Mouse (Mus musculus): Measurements from ENCODE around the gene Frat2. TPM values are rescaled to one million over a fixed set of nuclear protein-coding genes. Genes with fewer than 3 reads are reported as not detected.

Gene Frat2
- polyA plus RNA-seq, 1 experiment = 1.3 TPM

GRCm38 (mm10) chr19:41835816-41836215 lies 12.1 kb downstream of the Frat2 start:
- H3K27ac ChIP-seq (replicated peaks; ENCODE audit: low read depth, low read length) = no peak overlapping the region
- no peak overlapping the region for H3K4me3 ChIP-seq (ENCODE audit: insufficient read depth, low read depth, low read length)
- H3K4me1 ChIP-seq (ENCODE audit: control insufficient read depth, insufficient read depth, insufficient read length, low read length) = peaks cover 9% of the 10 kb centered on the region

DNA sequence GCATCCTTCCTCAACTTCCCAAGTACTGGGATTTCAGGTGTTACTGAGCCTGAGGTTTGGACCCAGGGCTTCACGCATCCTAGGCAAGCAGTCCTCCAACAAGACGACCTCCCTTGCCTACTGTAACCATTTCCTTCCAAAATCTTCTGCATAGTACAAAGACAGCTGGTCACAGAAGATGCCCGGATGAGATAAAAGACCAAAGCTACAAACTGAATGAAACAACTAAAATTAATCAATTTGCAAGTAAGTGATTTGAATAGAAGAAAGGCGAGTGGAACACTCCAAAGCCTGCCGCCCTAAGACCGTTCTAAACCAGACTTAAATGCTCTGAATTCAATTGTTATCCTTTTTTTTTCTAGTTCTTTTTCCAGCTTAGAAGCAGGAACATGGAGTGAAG lies 12.5 kb downstream of the Frat2 start:
- Histone ChIP-seq H3K27ac (replicated peaks; ENCODE audit: low read depth, low read length) (no peak overlapping the region), H3K4me3 (ENCODE audit: insufficient read depth, low read depth, low read length) (no peak overlapping the region), H3K4me1 (ENCODE audit: control insufficient read depth, insufficient read depth, insufficient read length, low read length) (peaks cover 9% of the 10 kb centered on the region)

DNA sequence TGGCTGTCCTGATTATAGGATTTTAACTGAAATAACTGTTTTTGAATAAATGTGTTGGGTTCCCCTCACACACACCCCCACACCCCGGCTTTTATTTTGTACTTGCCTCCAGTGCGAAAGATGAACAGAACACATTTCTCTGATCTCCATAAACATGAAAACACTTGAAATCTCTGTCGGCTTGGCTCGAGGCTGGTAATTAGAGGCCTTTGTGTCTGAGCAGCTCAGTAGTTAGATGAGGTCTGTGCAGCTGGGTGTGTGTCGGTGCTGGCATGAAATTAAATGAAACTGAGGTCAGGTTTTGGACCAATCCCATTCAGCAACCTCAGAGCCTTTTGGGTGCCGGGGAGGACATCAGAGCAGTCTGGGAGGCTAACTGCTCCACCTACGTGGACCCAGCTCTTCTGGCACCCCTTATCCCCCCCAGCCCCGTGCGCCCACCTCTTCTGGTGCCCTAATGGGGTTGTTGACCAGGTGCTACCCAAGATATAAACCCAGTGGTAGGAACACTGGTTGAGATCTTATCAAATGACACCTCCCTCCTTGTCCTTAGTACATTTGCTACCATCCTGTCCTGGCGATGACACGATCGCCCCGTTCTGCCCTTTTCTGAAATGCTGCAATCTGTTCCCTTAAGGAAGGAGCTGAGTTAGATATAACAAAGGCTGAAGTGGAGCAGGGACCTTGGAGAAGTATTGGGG lies 15.3 kb downstream of the Frat2 start:
- peaks cover 9% of the 10 kb centered on the region for H3K4me1 ChIP-seq (ENCODE audit: control insufficient read depth, insufficient read depth, insufficient read length, low read length)
- no peak overlapping the region for H3K27ac ChIP-seq (replicated peaks; ENCODE audit: low read depth, low read length)
- H3K4me3 ChIP-seq (ENCODE audit: insufficient read depth, low read depth, low read length) = no peak overlapping the region

- Histone ChIP-seq H3K4me3 (ENCODE audit: insufficient read depth, low read depth, low read length) (peak overlapping the region; percentile 67), H3K27ac (replicated peaks; ENCODE audit: low read depth, low read length) (no peak overlapping the region), H3K4me1 (ENCODE audit: control insufficient read depth, insufficient read depth, insufficient read length, low read length) (peaks cover 9% of the 10 kb centered on the region)
Observed at GRCm38 (mm10) chr19:41831718-41832391, 16.1 kb downstream of the Frat2 start.

GRCm38 (mm10) chr19:41831101-41831570 lies 16.8 kb downstream of the Frat2 start:
- Histone ChIP-seq H3K4me3 (ENCODE audit: insufficient read depth, low read depth, low read length) (peak overlapping the region; percentile 67), H3K27ac (replicated peaks; ENCODE audit: low read depth, low read length) (no peak overlapping the region), H3K4me1 (ENCODE audit: control insufficient read depth, insufficient read depth, insufficient read length, low read length) (peaks cover 9% of the 10 kb centered on the region)

- Histone ChIP-seq H3K27ac (replicated peaks; ENCODE audit: low read depth, low read length) (no peak overlapping the region), H3K4me1 (ENCODE audit: control insufficient read depth, insufficient read depth, insufficient read length, low read length) (peaks cover 9% of the 10 kb centered on the region), H3K4me3 (ENCODE audit: insufficient read depth, low read depth, low read length) (peak overlapping the region; percentile 67)
Observed at GRCm38 (mm10) chr19:41830106-41831031, 17.6 kb downstream of the Frat2 start.

DNA sequence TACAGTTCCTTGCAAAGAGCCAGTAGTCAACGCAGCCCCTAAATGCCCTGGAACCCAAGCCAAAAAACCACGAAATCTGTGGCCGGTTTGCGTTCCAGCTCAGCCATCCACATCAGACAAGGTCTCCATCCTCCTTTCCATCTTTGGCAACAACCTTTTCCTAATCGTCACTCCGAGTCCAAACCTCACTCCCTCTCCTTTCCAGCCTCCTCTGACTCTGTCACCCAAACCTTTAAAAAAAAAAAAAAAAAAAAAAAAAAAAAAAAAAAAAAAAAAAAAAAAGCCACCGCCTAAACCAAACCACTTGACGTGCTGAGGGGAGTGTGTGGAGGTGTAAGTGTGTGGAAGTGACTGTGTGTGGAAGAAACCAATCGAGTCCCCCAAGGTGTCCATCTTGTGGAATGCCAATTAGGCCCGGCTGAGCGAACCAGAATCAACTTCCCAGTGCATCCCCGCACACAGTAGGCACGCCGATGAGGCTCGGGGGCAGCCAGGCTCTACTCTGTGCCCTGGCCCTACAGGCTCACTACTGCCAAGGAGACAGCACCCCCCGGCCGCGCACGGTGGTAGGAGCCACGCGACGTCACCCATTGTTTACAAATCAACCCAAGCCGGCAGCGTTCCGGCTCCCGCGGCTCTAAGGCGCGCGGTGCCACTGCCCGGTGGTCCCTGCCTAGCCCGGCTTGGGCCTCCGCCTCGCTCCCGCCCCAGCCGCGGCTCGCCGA lies 18.4 kb downstream of the Frat2 start, which contains the start of gene Frat1:
Gene Frat1 (plus strand): TSS at position 590 of the 725 bp plus-strand sequence.
- Histone ChIP-seq H3K4me3 (ENCODE audit: insufficient read depth, low read depth, low read length) (peak within 1 kb of the TSS; percentile 67), H3K4me1 (ENCODE audit: control insufficient read depth, insufficient read depth, insufficient read length, low read length) (peaks cover 9% of the 10 kb centered on the region), H3K27ac (replicated peaks; ENCODE audit: low read depth, low read length) (peak within 1 kb of the TSS; percentile 97)

DNA sequence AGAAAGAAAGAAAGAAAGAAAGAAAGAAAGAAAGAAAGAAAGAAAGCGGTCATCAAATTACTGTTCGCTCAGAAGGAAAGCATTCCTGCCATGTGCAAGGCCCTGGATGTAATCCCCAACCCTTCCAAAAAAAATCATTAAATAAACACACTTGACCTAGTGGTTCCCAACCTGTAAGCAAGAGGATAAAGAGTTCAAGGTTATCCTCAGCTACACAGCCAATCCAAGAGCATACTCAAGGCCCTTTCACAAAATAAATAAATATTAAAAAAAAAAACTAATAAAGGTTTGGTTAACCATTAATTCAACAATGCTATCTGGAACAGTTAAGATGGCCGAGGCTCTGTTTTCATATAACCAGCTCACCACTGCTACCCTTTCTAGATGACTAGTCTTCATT lies 19.0 kb downstream of the Frat2 start:
- peak overlapping the region; percentile 37; the same call in 1 of the 2 replicates for H3K4me3 ChIP-seq (ENCODE audit: insufficient read depth, low read depth, low read length)
- H3K4me1 ChIP-seq (ENCODE audit: control insufficient read depth, insufficient read depth, insufficient read length, low read length) = peaks cover 9% of the 10 kb centered on the region
- H3K27ac ChIP-seq (replicated peaks; ENCODE audit: low read depth, low read length) = no peak overlapping the region

DNA sequence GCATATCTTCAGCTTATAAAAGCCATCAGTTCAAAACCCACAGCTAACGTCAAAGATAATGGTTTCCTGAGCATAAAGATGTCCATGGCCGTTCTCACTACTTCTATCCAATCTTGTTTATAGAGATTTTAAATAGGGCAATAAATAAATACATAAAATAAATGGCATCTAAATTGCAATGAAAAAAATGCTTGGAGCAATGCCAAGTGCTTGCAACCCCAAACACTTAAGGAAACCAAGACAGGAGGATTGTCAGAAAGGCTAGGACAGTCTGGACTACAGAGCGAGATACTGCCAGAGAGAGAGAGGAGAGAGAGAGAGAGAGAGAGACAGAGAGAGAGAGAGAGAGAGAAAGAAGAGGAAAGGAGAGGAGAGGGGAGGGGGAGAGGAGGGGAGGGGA lies 21.4 kb downstream of the Frat2 start:
- Histone ChIP-seq H3K4me3 (ENCODE audit: insufficient read depth, low read depth, low read length) (no peak overlapping the region), H3K27ac (replicated peaks; ENCODE audit: low read depth, low read length) (no peak overlapping the region), H3K4me1 (ENCODE audit: control insufficient read depth, insufficient read depth, insufficient read length, low read length) (peaks cover 4% of the 10 kb centered on the region)

GRCm38 (mm10) chr19:41824950-41825349 lies 23.0 kb downstream of the Frat2 start:
- no peak overlapping the region for H3K27ac ChIP-seq (replicated peaks; ENCODE audit: low read depth, low read length)
- no peak overlapping the region for H3K4me3 ChIP-seq (ENCODE audit: insufficient read depth, low read depth, low read length)
- no peaks in the 10 kb centered on the region for H3K4me1 ChIP-seq (ENCODE audit: control insufficient read depth, insufficient read depth, insufficient read length, low read length)

DNA sequence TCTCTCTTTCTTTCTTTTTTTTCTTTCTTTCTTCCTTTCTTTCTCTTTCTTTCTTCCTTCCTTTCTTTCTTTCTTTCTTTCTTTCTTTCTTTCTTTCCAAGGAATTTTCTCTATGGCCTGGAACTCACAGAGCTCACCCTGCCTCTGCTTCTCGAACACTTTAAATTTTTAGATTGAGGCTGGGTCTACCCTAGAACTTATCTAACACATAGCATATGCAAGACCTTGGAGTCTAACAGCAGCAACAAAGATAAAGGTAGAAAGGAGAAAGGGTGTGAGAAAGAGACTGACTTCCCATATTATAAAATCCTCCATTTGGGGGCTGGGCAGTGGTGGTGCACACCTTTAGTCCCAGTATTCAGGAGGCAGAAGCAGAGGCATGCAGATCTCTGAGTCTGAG lies 25.3 kb downstream of the Frat2 start:
- Histone ChIP-seq H3K4me1 (ENCODE audit: control insufficient read depth, insufficient read depth, insufficient read length, low read length) (no peaks in the 10 kb centered on the region), H3K27ac (replicated peaks; ENCODE audit: low read depth, low read length) (no peak overlapping the region), H3K4me3 (ENCODE audit: insufficient read depth, low read depth, low read length) (no peak overlapping the region)

- Histone ChIP-seq H3K27ac (replicated peaks; ENCODE audit: low read depth, low read length) (no peak overlapping the region), H3K4me3 (ENCODE audit: insufficient read depth, low read depth, low read length) (no peak overlapping the region), H3K4me1 (ENCODE audit: control insufficient read depth, insufficient read depth, insufficient read length, low read length) (no peaks in the 10 kb centered on the region)
Observed at GRCm38 (mm10) chr19:41821436-41821835, 26.5 kb downstream of the Frat2 start.

DNA sequence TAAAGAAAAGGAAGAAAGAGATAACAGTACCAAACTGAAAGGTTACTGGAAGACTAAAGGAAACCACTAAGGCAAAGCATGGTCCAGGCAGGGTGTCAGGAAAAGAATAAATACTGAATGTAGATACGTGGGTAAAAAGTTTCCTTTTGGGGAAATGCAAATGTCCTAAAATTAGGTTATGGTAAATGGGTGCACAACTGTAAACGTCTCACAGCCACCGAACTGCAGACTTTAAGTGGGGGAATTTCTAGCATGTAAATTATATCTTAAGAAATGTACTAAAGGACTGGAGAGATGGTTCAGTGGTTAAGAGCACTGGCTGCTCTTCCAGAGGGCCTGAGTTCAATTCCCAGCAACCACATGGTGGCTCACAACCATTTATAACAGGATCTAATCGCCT lies 29.2 kb downstream of the Frat2 start:
- Histone ChIP-seq H3K4me3 (ENCODE audit: insufficient read depth, low read depth, low read length) (no peak overlapping the region), H3K27ac (replicated peaks; ENCODE audit: low read depth, low read length) (no peak overlapping the region), H3K4me1 (ENCODE audit: control insufficient read depth, insufficient read depth, insufficient read length, low read length) (no peaks in the 10 kb centered on the region)

DNA sequence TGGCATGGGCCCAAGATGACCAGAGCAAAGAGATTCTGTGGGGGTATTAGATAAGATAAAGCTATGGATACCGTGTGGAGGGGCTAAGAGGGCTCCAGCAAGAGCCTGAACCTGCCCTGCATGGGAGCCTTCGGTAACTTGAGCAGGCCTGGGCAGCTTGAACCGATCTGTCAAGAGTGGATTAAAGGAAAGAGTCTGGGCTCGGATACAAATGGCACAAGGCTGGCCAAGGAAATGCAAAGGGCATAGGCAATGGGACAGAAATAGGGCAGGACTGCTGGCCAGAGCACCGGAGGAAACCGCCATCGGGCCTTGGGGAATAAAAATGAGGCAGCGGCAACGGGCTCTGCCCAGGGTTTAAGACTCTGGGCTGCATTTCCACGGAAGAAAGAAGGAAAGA lies 30.6 kb downstream of the Frat2 start:
- H3K4me1 ChIP-seq (ENCODE audit: control insufficient read depth, insufficient read depth, insufficient read length, low read length) = 0 out of 2 replicates have a peak, but pooled peaks cover 5% of the 10 kb centered on the region
- peak overlapping the region; percentile 75 for H3K27ac ChIP-seq (replicated peaks; ENCODE audit: low read depth, low read length)
- H3K4me3 ChIP-seq (ENCODE audit: insufficient read depth, low read depth, low read length) = peak overlapping the region; percentile 15; the same call in 1 of the 2 replicates

All from brown adipose tissue, adult 24 weeks (tissue).